Mouse (Mus musculus): Measurements from ENCODE around the gene Tctn3. TPM values are rescaled to one million over a fixed set of nuclear protein-coding genes. Genes with fewer than 3 reads are reported as not detected.
"Not testable (repeated sequence)": the region's sequence is repeated elsewhere in the genome, so short reads cannot be mapped to it uniquely, and the experiment has no call there.

The Tctn3 gene
- polyA plus RNA-seq, 1 experiment from 2014 or later: 1.3 TPM

GRCm38 (mm10) chr19:40607676-40608075 lies 4.4 kb downstream of the Tctn3 start:
- Histone ChIP-seq H3K27me3 (ENCODE audit: control insufficient read depth, insufficient read depth, low read depth, low read length) (no peaks in the 10 kb centered on the region), H3K4me1 (ENCODE audit: control insufficient read depth, low read depth, low read length) (peaks cover 5% of the 10 kb centered on the region), H3K9ac (ENCODE audit: low read depth, low read length) (no peak overlapping the region), H3K9me3 (replicated peaks; ENCODE audit: control insufficient read depth, low read length) (no peaks in the 10 kb centered on the region), H3K4me3 (ENCODE audit: low read depth, low read length) (no peak overlapping the region), H3K36me3 (ENCODE audit: control insufficient read depth, insufficient read depth) (no peaks in the 10 kb centered on the region; the same call in 1 of the 2 replicates), H3K27ac (ENCODE audit: low read length) (no peak overlapping the region), H3K4me2 (ENCODE audit: low read depth, low read length) (no peak overlapping the region)
- 70% methylated on average over 6 of the region's 6 CpGs for WGBS (ENCODE audit: insufficient replicate concordance)
- no peak for ATAC-seq (ENCODE audit: low read depth)

GRCm38 (mm10) chr19:40605189-40605588 lies 6.8 kb downstream of the Tctn3 start:
- Histone ChIP-seq H3K36me3 (ENCODE audit: control insufficient read depth, insufficient read depth) (no peaks in the 10 kb centered on the region; the same call in 1 of the 2 replicates), H3K4me1 (ENCODE audit: control insufficient read depth, low read depth, low read length) (no peaks in the 10 kb centered on the region; the same call in none of the 2 replicates), H3K4me2 (ENCODE audit: low read depth, low read length) (no peak overlapping the region), H3K4me3 (ENCODE audit: low read depth, low read length) (no peak overlapping the region), H3K9me3 (replicated peaks; ENCODE audit: control insufficient read depth, low read length) (no peaks in the 10 kb centered on the region), H3K27ac (ENCODE audit: low read length) (no peak overlapping the region), H3K27me3 (ENCODE audit: control insufficient read depth, insufficient read depth, low read depth, low read length) (no peaks in the 10 kb centered on the region), H3K9ac (ENCODE audit: low read depth, low read length) (no peak overlapping the region)
- no peak for ATAC-seq (ENCODE audit: low read depth)
- WGBS (ENCODE audit: insufficient replicate concordance): 76% methylated on average over 9 of the region's 9 CpGs

GRCm38 (mm10) chr19:40601870-40602269 lies 10.2 kb downstream of the Tctn3 start:
- Histone ChIP-seq H3K36me3 (ENCODE audit: control insufficient read depth, insufficient read depth) (no peaks in the 10 kb centered on the region), H3K9me3 (replicated peaks; ENCODE audit: control insufficient read depth, low read length) (no peaks in the 10 kb centered on the region), H3K27me3 (ENCODE audit: control insufficient read depth, insufficient read depth, low read depth, low read length) (no peaks in the 10 kb centered on the region), H3K27ac (ENCODE audit: low read length) (no peak overlapping the region), H3K9ac (ENCODE audit: low read depth, low read length) (no peak overlapping the region), H3K4me2 (ENCODE audit: low read depth, low read length) (no peak overlapping the region), H3K4me3 (ENCODE audit: low read depth, low read length) (no peak overlapping the region), H3K4me1 (ENCODE audit: control insufficient read depth, low read depth, low read length) (no peaks in the 10 kb centered on the region; the same call in none of the 2 replicates)
- no peak for ATAC-seq (ENCODE audit: low read depth)
- WGBS (ENCODE audit: insufficient replicate concordance): 38% methylated on average over 3 of the region's 3 CpGs

GRCm38 (mm10) chr19:40600846-40601245 lies 11.2 kb downstream of the Tctn3 start:
- not testable (repeated sequence) for H3K36me3 ChIP-seq (ENCODE audit: control insufficient read depth, insufficient read depth); H3K4me1 ChIP-seq (ENCODE audit: control insufficient read depth, low read depth, low read length); ATAC-seq (ENCODE audit: low read depth); H3K9me3 ChIP-seq (replicated peaks; ENCODE audit: control insufficient read depth, low read length); H3K27ac ChIP-seq (ENCODE audit: low read length); H3K27me3 ChIP-seq (ENCODE audit: control insufficient read depth, insufficient read depth, low read depth, low read length); H3K4me2 ChIP-seq (ENCODE audit: low read depth, low read length); H3K4me3 ChIP-seq (ENCODE audit: low read depth, low read length); H3K9ac ChIP-seq (ENCODE audit: low read depth, low read length)
- WGBS (ENCODE audit: insufficient replicate concordance): 74% methylated on average over 5 of the region's 5 CpGs

GRCm38 (mm10) chr19:40595831-40596230 lies 16.2 kb downstream of the Tctn3 start:
- no peaks in the 10 kb centered on the region for H3K4me1 ChIP-seq (ENCODE audit: control insufficient read depth, low read depth, low read length)
- no peak overlapping the region for H3K4me2 ChIP-seq (ENCODE audit: low read depth, low read length)
- no peak for ATAC-seq (ENCODE audit: low read depth)
- no peaks in the 10 kb centered on the region for H3K36me3 ChIP-seq (ENCODE audit: control insufficient read depth, insufficient read depth)
- H3K9ac ChIP-seq (ENCODE audit: low read depth, low read length): no peak overlapping the region
- no peaks in the 10 kb centered on the region for H3K9me3 ChIP-seq (replicated peaks; ENCODE audit: control insufficient read depth, low read length)
- H3K27ac ChIP-seq (ENCODE audit: low read length): no peak overlapping the region
- H3K27me3 ChIP-seq (ENCODE audit: control insufficient read depth, insufficient read depth, low read depth, low read length): no peaks in the 10 kb centered on the region
- H3K4me3 ChIP-seq (ENCODE audit: low read depth, low read length): no peak overlapping the region
- WGBS (ENCODE audit: insufficient replicate concordance): 76% methylated on average over 8 of the region's 8 CpGs

GRCm38 (mm10) chr19:40595231-40595630 lies 16.8 kb downstream of the Tctn3 start:
- H3K36me3 ChIP-seq (ENCODE audit: control insufficient read depth, insufficient read depth): no peaks in the 10 kb centered on the region
- no peak overlapping the region for H3K9ac ChIP-seq (ENCODE audit: low read depth, low read length)
- no peak overlapping the region for H3K4me3 ChIP-seq (ENCODE audit: low read depth, low read length)
- ATAC-seq (ENCODE audit: low read depth): no peak
- 69% methylated on average over 3 of the region's 3 CpGs for WGBS (ENCODE audit: insufficient replicate concordance)
- H3K9me3 ChIP-seq (replicated peaks; ENCODE audit: control insufficient read depth, low read length): no peaks in the 10 kb centered on the region
- no peaks in the 10 kb centered on the region; the same call in 1 of the 2 replicates for H3K4me1 ChIP-seq (ENCODE audit: control insufficient read depth, low read depth, low read length)
- no peaks in the 10 kb centered on the region for H3K27me3 ChIP-seq (ENCODE audit: control insufficient read depth, insufficient read depth, low read depth, low read length)
- no peak overlapping the region for H3K27ac ChIP-seq (ENCODE audit: low read length)
- no peak overlapping the region for H3K4me2 ChIP-seq (ENCODE audit: low read depth, low read length)

GRCm38 (mm10) chr19:40589530-40589880 lies 22.5 kb downstream of the Tctn3 start:
- Histone ChIP-seq H3K27ac (ENCODE audit: low read length) (peak overlapping the region; percentile 41; the same call in 1 of the 2 replicates), H3K4me1 (ENCODE audit: control insufficient read depth, low read depth, low read length) (peaks cover 24% of the 10 kb centered on the region), H3K9ac (ENCODE audit: low read depth, low read length) (peak overlapping the region; percentile 76), H3K4me3 (ENCODE audit: low read depth, low read length) (peak overlapping the region; percentile 83), H3K36me3 (ENCODE audit: control insufficient read depth, insufficient read depth) (no peaks in the 10 kb centered on the region), H3K9me3 (replicated peaks; ENCODE audit: control insufficient read depth, low read length) (no peaks in the 10 kb centered on the region), H3K27me3 (ENCODE audit: control insufficient read depth, insufficient read depth, low read depth, low read length) (no peaks in the 10 kb centered on the region), H3K4me2 (ENCODE audit: low read depth, low read length) (peak overlapping the region; percentile 95)
- 1% methylated on average over 10 of the region's 10 CpGs for WGBS (ENCODE audit: insufficient replicate concordance)
- no peak for ATAC-seq (ENCODE audit: low read depth)

- Histone ChIP-seq H3K27ac (ENCODE audit: low read length) (peak overlapping the region; percentile 41), H3K9ac (ENCODE audit: low read depth, low read length) (peak overlapping the region; percentile 76), H3K27me3 (ENCODE audit: control insufficient read depth, insufficient read depth, low read depth, low read length) (no peaks in the 10 kb centered on the region), H3K4me1 (ENCODE audit: control insufficient read depth, low read depth, low read length) (peaks cover 24% of the 10 kb centered on the region), H3K36me3 (ENCODE audit: control insufficient read depth, insufficient read depth) (no peaks in the 10 kb centered on the region), H3K9me3 (replicated peaks; ENCODE audit: control insufficient read depth, low read length) (no peaks in the 10 kb centered on the region), H3K4me2 (ENCODE audit: low read depth, low read length) (peak overlapping the region; percentile 95), H3K4me3 (ENCODE audit: low read depth, low read length) (peak overlapping the region; percentile 83)
- under 1% methylated on average over 18 of the region's 18 CpGs for WGBS (ENCODE audit: insufficient replicate concordance)
- peak; percentile 46 for ATAC-seq (ENCODE audit: low read depth)
These were observed 23.0 kb downstream of the Tctn3 start for GRCm38 (mm10) chr19:40588847-40589529.

GRCm38 (mm10) chr19:40588293-40588654 lies 23.8 kb downstream of the Tctn3 start, which contains the start of gene Aldh18a1:
TSS of gene Aldh18a1 (minus strand) at chr19:40588463.
- 0% methylated on average over 34 of the region's 34 CpGs for WGBS (ENCODE audit: insufficient replicate concordance)
- H3K36me3 ChIP-seq (ENCODE audit: control insufficient read depth, insufficient read depth): no peaks in the 10 kb centered on the region
- peak; percentile 88 for ATAC-seq (ENCODE audit: low read depth)
- peak within 1 kb of the TSS; percentile 71 for H3K27ac ChIP-seq (ENCODE audit: low read length)
- no peaks in the 10 kb centered on the region for H3K9me3 ChIP-seq (replicated peaks; ENCODE audit: control insufficient read depth, low read length)
- peak within 1 kb of the TSS; percentile 76 for H3K9ac ChIP-seq (ENCODE audit: low read depth, low read length)
- peaks cover 24% of the 10 kb centered on the region for H3K4me1 ChIP-seq (ENCODE audit: control insufficient read depth, low read depth, low read length)
- H3K4me3 ChIP-seq (ENCODE audit: low read depth, low read length): peak within 1 kb of the TSS; percentile 83
- peak within 1 kb of the TSS; percentile 95 for H3K4me2 ChIP-seq (ENCODE audit: low read depth, low read length)
- no peaks in the 10 kb centered on the region for H3K27me3 ChIP-seq (ENCODE audit: control insufficient read depth, insufficient read depth, low read depth, low read length)
